Mouse (Mus musculus): ENCODE results near the gene Rnf11. TPM values are rescaled to one million over a fixed set of nuclear protein-coding genes. Genes with fewer than 3 reads are reported as not detected.

The Rnf11 gene
- 17.0 and 27.2 TPM in 2 replicates for polyA plus RNA-seq (2012; rRNA removed)

DNA sequence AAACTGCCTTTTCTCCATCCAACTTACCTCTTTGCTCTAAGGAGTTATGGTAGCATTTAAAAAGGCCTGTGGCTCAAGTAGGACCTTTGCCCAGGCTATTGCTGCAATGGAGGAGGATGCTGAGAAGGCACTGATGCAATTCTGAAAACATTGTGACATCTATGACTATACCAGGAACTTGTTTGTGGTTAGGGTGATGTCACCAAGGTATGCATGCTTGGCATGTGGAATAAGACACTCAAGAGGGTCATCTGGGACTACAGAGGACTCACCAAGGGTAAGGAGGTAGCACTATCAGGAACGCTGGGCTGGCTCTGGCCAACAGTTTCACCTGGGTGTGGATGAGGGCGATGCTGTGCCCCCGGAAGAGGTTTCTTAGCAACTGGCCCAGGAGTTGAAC is at the start of gene Rnf11:
Rnf11 (minus strand) TSS at position 108 of the 400 bp plus-strand sequence.
- no peaks in the 10 kb centered on the region for H3K27me3 ChIP-seq (ENCODE audit: control insufficient read depth, insufficient read depth, low read length)
- TF ChIP-seq CTCF (IDR thresholded peaks at IDR 0.05; ENCODE audit: extremely low read depth, insufficient read length, insufficient replicate concordance, low read depth, low read length), result no peak
- TF ChIP-seq POLR2A (IDR thresholded peaks at IDR 0.05; ENCODE audit: low read depth, low read length), result no peak
- no peaks in the 10 kb centered on the region for H3K4me1 ChIP-seq (ENCODE audit: control insufficient read depth, insufficient read depth, insufficient read length, low read length)
- H3K27ac ChIP-seq (ENCODE audit: insufficient read depth, low read depth, low read length), result no peak within 1 kb of the TSS
- H3K4me3 ChIP-seq (ENCODE audit: low read depth, low read length), result no peak within 1 kb of the TSS
- 53% methylated on average over 3 of the region's 3 CpGs for WGBS
- no peaks in the 10 kb centered on the region for H3K36me3 ChIP-seq (ENCODE audit: control insufficient read depth, insufficient read depth, low read length)

GRCm38 (mm10) chr4:109531111-109531510 is 46.6 kb upstream of the Rnf11 start, which contains the start of gene 4930522H14Rik:
TSS of gene 4930522H14Rik (minus strand) at chr4:109531297.
- WGBS, result 86% methylated on average over 2 of the region's 2 CpGs
- Histone ChIP-seq H3K27me3 (ENCODE audit: control insufficient read depth, insufficient read depth, low read length) (no peaks in the 10 kb centered on the region), H3K27ac (ENCODE audit: insufficient read depth, low read depth, low read length) (no peak within 1 kb of the TSS), H3K4me1 (ENCODE audit: control insufficient read depth, insufficient read depth, insufficient read length, low read length) (no peaks in the 10 kb centered on the region), H3K36me3 (ENCODE audit: control insufficient read depth, insufficient read depth, low read length) (no peaks in the 10 kb centered on the region), H3K4me3 (ENCODE audit: low read depth, low read length) (no peak within 1 kb of the TSS)
- no peak for TF ChIP-seq CTCF (IDR thresholded peaks at IDR 0.05; ENCODE audit: extremely low read depth, insufficient read length, insufficient replicate concordance, low read depth, low read length)
- TF ChIP-seq POLR2A (IDR thresholded peaks at IDR 0.05; ENCODE audit: low read depth, low read length), result no peak

DNA sequence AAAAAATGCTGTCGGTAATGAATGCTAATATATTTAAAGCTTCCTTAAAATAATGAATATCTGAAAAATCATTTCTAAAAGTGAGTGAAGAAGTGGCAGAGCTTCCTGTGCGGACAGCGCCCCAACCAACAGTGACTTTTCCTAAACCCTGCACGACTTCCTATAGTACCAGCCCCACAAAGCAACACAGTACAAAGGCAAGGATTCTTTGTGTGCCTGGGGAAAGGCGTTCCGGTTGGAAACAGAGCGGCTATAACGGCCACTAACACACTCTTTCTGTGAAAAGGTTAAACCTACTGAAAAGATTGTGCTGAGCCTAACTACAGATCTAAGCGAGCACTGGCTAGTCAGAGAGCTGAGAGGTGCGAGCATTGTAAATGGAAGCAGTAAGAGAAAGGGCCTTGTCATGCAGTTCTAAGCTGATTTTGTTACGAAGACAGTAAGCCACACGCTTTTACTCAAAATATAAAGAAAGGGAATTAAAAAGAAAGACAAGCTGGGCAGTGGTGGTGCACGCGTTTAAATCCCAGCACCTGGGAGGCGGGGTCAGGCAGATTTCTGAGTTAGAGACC is 45.8 kb upstream of the Rnf11 start:
- Histone ChIP-seq H3K4me1 (ENCODE audit: control insufficient read depth, insufficient read depth, insufficient read length, low read length) (no peaks in the 10 kb centered on the region), H3K27me3 (ENCODE audit: control insufficient read depth, insufficient read depth, low read length) (no peaks in the 10 kb centered on the region), H3K27ac (ENCODE audit: insufficient read depth, low read depth, low read length) (no peak overlapping the region), H3K4me3 (ENCODE audit: low read depth, low read length) (no peak overlapping the region), H3K36me3 (ENCODE audit: control insufficient read depth, insufficient read depth, low read length) (no peaks in the 10 kb centered on the region)
- TF ChIP-seq POLR2A (IDR thresholded peaks at IDR 0.05; ENCODE audit: low read depth, low read length), result no peak
- no peak for TF ChIP-seq CTCF (IDR thresholded peaks at IDR 0.05; ENCODE audit: extremely low read depth, insufficient read length, insufficient replicate concordance, low read depth, low read length)
- 82% methylated on average over 15 of the region's 15 CpGs for WGBS

GRCm38 (mm10) chr4:109504885-109505284 is 20.4 kb upstream of the Rnf11 start:
- H3K36me3 ChIP-seq (ENCODE audit: control insufficient read depth, insufficient read depth, low read length), result no peaks in the 10 kb centered on the region
- no peak overlapping the region for H3K4me3 ChIP-seq (ENCODE audit: low read depth, low read length)
- no peaks in the 10 kb centered on the region; the same call in 1 of the 2 replicates for H3K27me3 ChIP-seq (ENCODE audit: control insufficient read depth, insufficient read depth, low read length)
- 6% methylated on average over 5 of the region's 5 CpGs for WGBS
- no peak for TF ChIP-seq CTCF (IDR thresholded peaks at IDR 0.05; ENCODE audit: extremely low read depth, insufficient read length, insufficient replicate concordance, low read depth, low read length)
- no peak for TF ChIP-seq POLR2A (IDR thresholded peaks at IDR 0.05; ENCODE audit: low read depth, low read length)
- no peaks in the 10 kb centered on the region for H3K4me1 ChIP-seq (ENCODE audit: control insufficient read depth, insufficient read depth, insufficient read length, low read length)
- H3K27ac ChIP-seq (ENCODE audit: insufficient read depth, low read depth, low read length), result no peak overlapping the region

DNA sequence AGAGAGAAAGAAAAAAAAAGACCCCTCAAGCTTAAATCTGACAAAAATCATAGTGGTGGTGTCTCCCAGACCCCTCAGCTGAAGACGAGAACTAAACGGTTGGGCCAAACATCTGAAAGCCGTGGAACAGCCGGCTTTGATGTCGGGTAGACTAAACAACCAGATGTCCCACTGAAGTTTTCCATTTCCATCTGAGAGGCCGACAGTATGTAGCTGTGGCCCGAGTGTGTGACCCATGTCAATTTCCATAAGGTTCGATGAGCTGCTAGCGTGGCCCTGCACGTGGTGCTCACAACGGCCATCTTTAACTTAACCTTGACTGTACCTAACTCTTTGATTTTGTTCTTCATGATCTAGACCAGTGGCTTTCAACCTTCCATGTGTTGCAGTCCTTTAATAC is 13.9 kb upstream of the Rnf11 start:
- 83% methylated on average over 11 of the region's 11 CpGs for WGBS
- H3K4me1 ChIP-seq (ENCODE audit: control insufficient read depth, insufficient read depth, insufficient read length, low read length), result no peaks in the 10 kb centered on the region
- no peak overlapping the region for H3K27ac ChIP-seq (ENCODE audit: insufficient read depth, low read depth, low read length)
- TF ChIP-seq POLR2A (IDR thresholded peaks at IDR 0.05; ENCODE audit: low read depth, low read length) (no peak), CTCF (IDR thresholded peaks at IDR 0.05; ENCODE audit: extremely low read depth, insufficient read length, insufficient replicate concordance, low read depth, low read length) (no peak)
- H3K27me3 ChIP-seq (ENCODE audit: control insufficient read depth, insufficient read depth, low read length), result no peaks in the 10 kb centered on the region
- H3K36me3 ChIP-seq (ENCODE audit: control insufficient read depth, insufficient read depth, low read length), result no peaks in the 10 kb centered on the region
- no peak overlapping the region for H3K4me3 ChIP-seq (ENCODE audit: low read depth, low read length)

DNA sequence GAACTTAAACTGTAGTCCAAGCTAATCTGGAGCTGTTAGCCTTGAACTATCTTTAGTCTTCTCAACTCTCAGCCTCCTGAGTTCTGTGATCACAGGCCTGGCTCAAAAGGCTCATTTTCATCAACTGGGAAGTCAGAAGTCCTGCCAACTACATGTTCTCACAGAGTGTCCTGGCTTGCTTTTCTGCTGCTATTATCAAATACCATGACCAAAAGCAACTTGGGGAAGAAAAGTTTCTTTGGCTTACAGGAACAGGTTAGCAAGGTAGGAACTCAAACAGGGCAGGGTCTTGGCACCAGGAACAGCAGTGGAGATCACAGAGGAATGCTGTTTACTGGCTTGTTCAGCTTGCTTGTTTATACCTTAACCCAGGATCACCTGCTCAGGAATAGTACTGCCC is 9.1 kb upstream of the Rnf11 start:
- Histone ChIP-seq H3K36me3 (ENCODE audit: control insufficient read depth, insufficient read depth, low read length) (no peaks in the 10 kb centered on the region), H3K27ac (ENCODE audit: insufficient read depth, low read depth, low read length) (no peak overlapping the region), H3K27me3 (ENCODE audit: control insufficient read depth, insufficient read depth, low read length) (no peaks in the 10 kb centered on the region), H3K4me3 (ENCODE audit: low read depth, low read length) (no peak overlapping the region), H3K4me1 (ENCODE audit: control insufficient read depth, insufficient read depth, insufficient read length, low read length) (no peaks in the 10 kb centered on the region)
- TF ChIP-seq POLR2A (IDR thresholded peaks at IDR 0.05; ENCODE audit: low read depth, low read length), result no peak
- TF ChIP-seq CTCF (IDR thresholded peaks at IDR 0.05; ENCODE audit: extremely low read depth, insufficient read length, insufficient replicate concordance, low read depth, low read length), result no peak

- WGBS, result 48% methylated on average over 1 of the region's 1 CpGs
- Histone ChIP-seq H3K36me3 (ENCODE audit: control insufficient read depth, insufficient read depth, low read length) (no peaks in the 10 kb centered on the region), H3K27me3 (ENCODE audit: control insufficient read depth, insufficient read depth, low read length) (no peaks in the 10 kb centered on the region), H3K4me1 (ENCODE audit: control insufficient read depth, insufficient read depth, insufficient read length, low read length) (no peaks in the 10 kb centered on the region), H3K27ac (ENCODE audit: insufficient read depth, low read depth, low read length) (no peak overlapping the region), H3K4me3 (ENCODE audit: low read depth, low read length) (no peak overlapping the region)
- TF ChIP-seq CTCF (IDR thresholded peaks at IDR 0.05; ENCODE audit: extremely low read depth, insufficient read length, insufficient replicate concordance, low read depth, low read length) (no peak), POLR2A (IDR thresholded peaks at IDR 0.05; ENCODE audit: low read depth, low read length) (no peak)
Observed at GRCm38 (mm10) chr4:109488812-109489211, 4.3 kb upstream of the Rnf11 start.

Data from small intestine, adult 2 months (tissue).